Mouse (Mus musculus) left cerebral cortex, postnatal 10 days (tissue): ENCODE results near the gene Palm2. TPM values are rescaled to one million over a fixed set of nuclear protein-coding genes. Genes with fewer than 3 reads are reported as not detected.

Experiments
- DNase-seq, 2 experiments: peaks; one replicate each; pipeline ENCODE4 v3.0.0; 2021 to 2022; ENCODE audit warnings: low spot score in 2 of 2, mixed read lengths in 1 of 2; ENCODE audit errors: extremely low spot score in 1 of 2
- intact Hi-C: fragments of 180-260 bp; cut with DNase I; formaldehyde crosslinking; loops from one replicate; pipeline ENCODE4 v1.15.1; 2025
- total RNA-seq, 2 experiments: library from RNA; stranded (reverse); gene quantifications; 2 replicates each; pipeline ENCODE4 v1.2.3; 2021

Gene Palm2
- total RNA-seq, 2 experiments from 2014 or later, result 72.9 to 73.2 TPM

- no peak for DNase-seq
- intact Hi-C loops, result no loop called here
Observed at GRCm38 (mm10) chr4:57720869-57721361, 286.9 kb downstream of the Palm2 start.

GRCm38 (mm10) chr4:57722296-57722695, 288.2 kb downstream of the Palm2 start:
- intact Hi-C loops, result no loop called here
- DNase-seq, result no peak

- intact Hi-C loops, result no loop called here
Observed at GRCm38 (mm10) chr4:57723659-57724058, 289.6 kb downstream of the Palm2 start.

GRCm38 (mm10) chr4:57725569-57725968, 291.5 kb downstream of the Palm2 start:
- intact Hi-C loops, result no loop called here
- no peak for DNase-seq

More at GRCm38 (mm10) chr4:57723659-57724058, 289.6 kb downstream of the Palm2 start:
- DNase-seq, result no peak

- intact Hi-C loops, result no loop called here
- no peak for DNase-seq
Observed at GRCm38 (mm10) chr4:57728611-57729183, 294.6 kb downstream of the Palm2 start.

GRCm38 (mm10) chr4:57730047-57730446, 296.0 kb downstream of the Palm2 start:
- DNase-seq, result no peak
- intact Hi-C loops, result no loop called here

GRCm38 (mm10) chr4:57730801-57731598, 297.0 kb downstream of the Palm2 start:
- intact Hi-C loops, result no loop called here
- DNase-seq, result no peak

- intact Hi-C loops, result no loop called here
- DNase-seq, result no peak
Observed at GRCm38 (mm10) chr4:57732351-57732750, 298.3 kb downstream of the Palm2 start.

- peak in 1 of 2 experiments; percentile 50 for DNase-seq
- intact Hi-C loops, result no loop called here
Observed at GRCm38 (mm10) chr4:57733445-57733844, 299.4 kb downstream of the Palm2 start.

- intact Hi-C loops, result no loop called here
- DNase-seq, result no peak
Observed at GRCm38 (mm10) chr4:57735426-57735825, 301.4 kb downstream of the Palm2 start.

- intact Hi-C loops, result no loop called here
- no peak for DNase-seq
Observed at GRCm38 (mm10) chr4:57738856-57739552, 305.0 kb downstream of the Palm2 start.

GRCm38 (mm10) chr4:57743325-57743929, 309.4 kb downstream of the Palm2 start:
- no peak for DNase-seq
- intact Hi-C loops, result no loop called here

- intact Hi-C loops, result no loop called here
- DNase-seq, result no peak
Observed at GRCm38 (mm10) chr4:57750651-57751050, 316.6 kb downstream of the Palm2 start.

- intact Hi-C loops, result no loop called here
- no peak for DNase-seq
Observed at GRCm38 (mm10) chr4:57751054-57751453, 317.0 kb downstream of the Palm2 start.

- DNase-seq, result no peak
- intact Hi-C loops, result no loop called here
Observed at GRCm38 (mm10) chr4:57751566-57751965, 317.5 kb downstream of the Palm2 start.

- no peak for DNase-seq
- intact Hi-C loops, result no loop called here
Observed at GRCm38 (mm10) chr4:57755085-57755484, 321.0 kb downstream of the Palm2 start.

GRCm38 (mm10) chr4:57757997-57758396, 323.9 kb downstream of the Palm2 start:
- intact Hi-C loops, result no loop called here

More at GRCm38 (mm10) chr4:57757997-57758396, 323.9 kb downstream of the Palm2 start:
- DNase-seq, result no peak
